Mouse (Mus musculus): ENCODE results near the gene 1700102P08Rik.

DNA sequence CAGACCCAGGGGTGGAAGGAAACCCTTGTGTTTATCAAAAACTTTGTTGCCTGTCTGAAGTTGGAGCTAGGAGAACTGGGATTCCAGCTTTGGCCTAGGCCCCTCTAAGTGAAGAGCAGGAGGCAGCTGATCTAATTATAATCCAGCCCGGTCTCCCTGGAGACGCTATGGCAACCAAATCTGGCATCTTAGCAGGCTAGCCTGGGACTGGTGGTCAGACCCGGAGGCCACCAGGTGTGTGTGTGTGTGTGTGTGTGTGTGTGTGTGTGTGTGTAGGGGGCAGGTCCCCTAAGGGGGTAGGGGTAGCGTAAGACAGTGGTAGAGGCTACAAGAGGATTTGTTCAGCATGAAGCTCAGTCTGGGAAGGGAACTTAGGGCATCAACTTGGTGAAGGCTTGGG is 57.3 kb downstream of the 1700102P08Rik start:
- TF ChIP-seq POLR2A (IDR thresholded peaks at IDR 0.05; ENCODE audit: low read depth, low read length) (no peak), TBP (conservative IDR thresholded peaks at IDR 0.05; ENCODE audit: low read depth, low read length) (no peak), CTCF (conservative IDR thresholded peaks at IDR 0.05 in 1 of 2, IDR thresholded peaks at IDR 0.05 in 1 of 2; ENCODE audit: low read depth in 2 of 2, low read length in 2 of 2) (no peak), CHD2 (IDR thresholded peaks at IDR 0.05; ENCODE audit: low read length) (no peak), SMC3 (IDR thresholded peaks at IDR 0.05; ENCODE audit: low read depth, low read length) (no peak), EP300 (IDR thresholded peaks at IDR 0.05; ENCODE audit: low read length) (no peak), HCFC1 (IDR thresholded peaks at IDR 0.05; ENCODE audit: low read depth, low read length) (no peak), MAX (IDR thresholded peaks at IDR 0.05; ENCODE audit: low read length) (no peak), MAZ (IDR thresholded peaks at IDR 0.05; ENCODE audit: low read depth, low read length) (no peak)
